ENCODE assay signal across 12 mouse cellular contexts in the genomic region with DNA sequence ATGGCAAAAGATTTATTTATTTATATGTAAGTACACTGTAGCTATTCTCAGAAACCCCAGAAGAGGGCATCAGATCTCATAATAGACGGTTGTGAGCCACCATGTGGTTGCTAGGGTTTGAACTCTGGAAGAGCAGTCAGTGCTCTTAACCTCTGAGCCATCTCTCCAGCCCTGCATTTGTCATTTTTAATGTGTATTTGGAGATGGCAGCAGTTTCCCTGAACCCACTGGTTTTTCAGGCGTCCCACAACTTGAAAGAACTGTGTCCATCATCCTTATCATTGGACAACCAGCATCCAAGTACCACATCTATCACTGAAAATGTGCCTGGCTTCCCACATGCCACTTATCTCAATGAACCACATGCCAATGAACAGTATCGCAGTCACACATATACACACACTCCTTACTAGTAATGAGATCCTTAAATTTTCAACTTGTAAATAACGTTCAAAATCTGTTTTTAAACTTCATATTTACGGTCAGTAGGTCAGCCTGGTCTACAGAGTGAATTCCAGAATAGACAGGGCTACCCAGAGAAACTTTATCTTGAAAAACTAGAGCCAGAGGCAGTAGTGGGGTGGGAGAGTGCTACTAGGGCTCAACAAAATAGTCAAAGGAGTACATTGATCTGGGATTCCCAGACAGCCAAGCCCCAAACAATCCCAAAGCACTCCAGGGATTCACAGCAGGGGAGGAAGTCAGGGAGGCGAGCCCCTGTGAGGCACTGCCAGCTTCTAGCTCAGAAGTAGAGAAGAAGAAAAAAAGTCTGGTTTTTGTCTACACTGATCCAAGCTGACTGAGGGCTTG. TPM values are rescaled to one million over a fixed set of nuclear protein-coding genes. Genes with fewer than 3 reads are reported as not detected.
DNase-seq lines count a peak whose midpoint lies in the region; ATAC-seq lines count a peak whose summit lies in the region.
"Had no signal": no experiment of that assay in that cellular context is flagged by ENCODE, and none has a peak within 500 bp of the region (broad histone marks: within the 10 kb centered on the region; RNA-seq: fewer than 3 reads in every experiment).

No protein-coding gene starts in this region.

- no peak overlapping the region for H3K27ac ChIP-seq in limb, embryonic 10.5 days

- 75% methylated on average over 6 of the region's 6 CpGs for WGBS in limb, embryonic 10.5 days

- peak; percentile 42 for DNase-seq in lung, postnatal 36 days
- DNase-seq in lung, postnatal 10 days: no peak
- DNase-seq in NIH3T3 (ENCODE audit: low read depth): peak; percentile 11
- peak; percentile 25 to 73 for DNase-seq in spleen, postnatal 36 days (ENCODE audit: low spot score in 2 of 2)
- no peak for DNase-seq in embryo, embryonic 9.5 days (ENCODE audit: extremely low spot score)
- DNase-seq in limb, embryonic 10.5 days (ENCODE audit: low spot score): no peak
- DNase-seq: cerebellum, adult 9-11 months; heart, adult 18-20 months; layer of hippocampus, adult 9-11 months; right cerebral cortex, postnatal 25 days had no signal

- H3K9me3 ChIP-seq in limb, embryonic 10.5 days (replicated peaks): no peaks in the 10 kb centered on the region

- 0 out of 2 replicates have a peak, but pooled peaks cover 3% of the 10 kb centered on the region for H3K4me1 ChIP-seq in limb, embryonic 10.5 days

- ATAC-seq in erythroid progenitor cell, adult 5-6 weeks (replicated peaks; ENCODE audit: low FRiP score, poor library complexity, severe bottlenecking): peak; percentile 91

- no peaks in the 10 kb centered on the region for H3K36me3 ChIP-seq in limb, embryonic 10.5 days

- H3K4me3 ChIP-seq in limb, embryonic 10.5 days: no peak overlapping the region
- H3K4me3 ChIP-seq: myocyte had no signal

- H3K27me3 ChIP-seq in limb, embryonic 10.5 days (ENCODE audit: low read depth, poor library complexity, severe bottlenecking): no peaks in the 10 kb centered on the region

RNA-seq across cellular contexts. Expression of a gene that starts 17.7 kb away (rescaled TPM):
- 8.6 and 28.1 TPM in 2 replicates for total RNA-seq in erythroid progenitor cell, adult 5-6 weeks (2015; ENCODE audit: low replicate concordance)
- 25.9 and 41.9 TPM in 2 replicates for total RNA-seq in erythroid progenitor cell, adult 5-6 weeks (2017; ENCODE audit: low replicate concordance)
- polyA plus RNA-seq in limb, embryonic 10.5 days (2016; fragmentation: Nextera tagmentation; extraction: Ambion mirVana): 23.5 and 26.5 TPM in 2 replicates

Comparison
In these comparisons a context has a peak if more than half of its experiments do, and no peak if none do; other contexts are left out.
1. DNase-seq: peak in lung, postnatal 36 days (single experiment), NIH3T3 (single experiment) and spleen, postnatal 36 days (2 of 2); none in lung, postnatal 10 days (single experiment), embryo, embryonic 9.5 days (single experiment) and limb, embryonic 10.5 days (single experiment).